Mouse (Mus musculus) granulocyte monocyte progenitor cell, adult 5-6 weeks (primary cell): ENCODE measurements around the gene Kctd15. TPM values are rescaled to one million over a fixed set of nuclear protein-coding genes. Genes with fewer than 3 reads are reported as not detected.
A peak's percentile ranks its signal among the peaks of the same experiment; 100 is the strongest.

Experiments used
- ATAC-seq: replicated peaks from 2 replicates; pipeline ENCODE4 v1.8.0; 2016; ENCODE audit warnings: mild to moderate bottlenecking, moderate TSS enrichment, inconsistent platforms; ENCODE audit not compliant: poor library complexity, severe bottlenecking
- total RNA-seq, 2 experiments: library from RNA; stranded (forward) in 1 of 2; stranded (reverse) in 1 of 2; fragments of 200-712, 200-1000 nt in 1 of 2; fragments of >200 nt in 1 of 2; fragmentation: Nextera tagmentation in 1 of 2; gene quantifications; 2 replicates each; pipeline ENCODE4 v1.2.3; 2014 to 2017

The Kctd15 gene
- total RNA-seq, 2 experiments from 2014 or later, result not detected

GRCm38 (mm10) chr7:34630211-34631085 is 26.1 kb downstream of the Kctd15 start:
- peak; percentile 81 for ATAC-seq

DNA sequence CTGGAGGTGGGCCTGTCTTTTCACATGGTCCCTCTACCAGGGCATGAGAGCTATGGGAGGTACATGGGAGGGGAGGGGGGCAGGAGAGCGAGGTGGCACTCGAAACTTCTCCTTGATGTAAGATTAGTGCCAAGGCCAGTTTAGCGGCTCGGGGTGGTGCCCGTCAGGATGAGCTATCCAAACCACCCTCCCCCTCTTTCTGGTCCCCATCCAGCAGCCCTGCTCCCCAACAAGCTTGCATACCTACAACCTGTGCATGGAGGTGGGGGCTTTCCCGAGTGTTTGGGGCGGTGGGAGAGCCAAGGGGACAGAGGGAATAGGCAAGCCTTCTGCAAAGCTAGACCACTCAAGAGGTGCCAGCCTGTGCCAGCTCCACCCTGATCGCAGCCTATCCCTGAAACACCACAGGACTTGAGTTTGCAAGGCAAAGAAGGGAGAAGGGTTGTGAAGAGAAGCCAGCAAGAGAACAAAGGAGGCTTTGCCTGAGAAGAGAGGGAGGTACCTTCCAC is 26.8 kb downstream of the Kctd15 start:
- ATAC-seq, result no peak

- no peak for ATAC-seq
Observed at GRCm38 (mm10) chr7:34620411-34620810, 36.1 kb downstream of the Kctd15 start.

DNA sequence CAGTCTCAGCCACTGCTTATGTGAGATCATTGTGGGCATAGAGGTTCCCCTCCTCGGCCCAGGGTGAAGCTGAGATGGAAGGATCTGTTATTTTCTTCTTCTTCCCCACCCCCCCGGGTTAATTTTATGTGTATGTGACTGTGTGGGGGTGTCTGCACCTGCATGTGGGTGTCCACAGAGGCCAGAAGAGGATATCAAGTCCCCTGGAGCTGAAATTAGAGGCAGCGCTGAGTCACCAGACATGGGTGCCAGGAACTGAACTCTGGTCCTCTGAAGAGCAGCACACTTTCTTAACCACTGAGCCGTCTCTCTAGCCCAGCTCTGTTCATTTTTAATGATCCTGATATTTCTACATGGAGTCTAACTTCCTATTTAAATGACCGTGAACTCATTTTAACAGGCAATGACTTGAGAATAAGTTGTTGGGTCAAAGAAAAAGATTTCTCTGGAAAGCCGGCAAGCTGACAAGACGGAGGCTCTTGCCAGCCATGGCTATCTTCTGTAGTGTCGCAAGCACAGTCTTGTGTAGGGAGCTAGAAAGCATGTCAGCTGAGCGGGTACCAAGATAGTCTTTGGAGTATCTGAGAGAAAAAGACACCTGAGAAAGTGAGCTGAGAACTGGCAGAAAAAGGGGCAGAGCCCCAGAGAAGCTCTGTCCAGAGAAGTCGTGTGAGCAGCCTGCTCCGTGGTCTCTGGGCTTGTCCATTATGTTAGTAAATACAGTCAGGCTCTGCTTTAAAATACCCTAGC is 38.2 kb downstream of the Kctd15 start:
- ATAC-seq, result no peak

DNA sequence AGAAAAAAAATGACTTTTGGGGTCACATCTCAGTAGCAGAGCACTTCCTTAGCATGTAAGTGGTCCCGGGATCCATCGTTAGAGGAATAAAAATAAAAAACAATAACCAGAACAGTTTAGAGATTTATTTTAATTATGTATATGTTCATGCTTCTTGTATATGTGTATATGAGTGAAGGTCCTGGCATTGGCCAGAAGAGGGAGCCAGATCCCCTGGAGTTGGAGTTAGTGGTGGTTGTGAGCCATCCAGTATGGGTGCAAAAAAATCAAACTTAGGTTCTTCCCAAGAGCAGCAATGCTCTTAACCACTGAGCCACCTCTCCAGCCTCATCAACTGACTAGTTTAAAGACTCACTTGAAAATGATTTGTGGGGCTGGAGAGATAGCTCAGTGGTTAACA is 40.3 kb downstream of the Kctd15 start:
- ATAC-seq, result no peak

GRCm38 (mm10) chr7:34610445-34610844 is 46.1 kb downstream of the Kctd15 start:
- no peak for ATAC-seq

DNA sequence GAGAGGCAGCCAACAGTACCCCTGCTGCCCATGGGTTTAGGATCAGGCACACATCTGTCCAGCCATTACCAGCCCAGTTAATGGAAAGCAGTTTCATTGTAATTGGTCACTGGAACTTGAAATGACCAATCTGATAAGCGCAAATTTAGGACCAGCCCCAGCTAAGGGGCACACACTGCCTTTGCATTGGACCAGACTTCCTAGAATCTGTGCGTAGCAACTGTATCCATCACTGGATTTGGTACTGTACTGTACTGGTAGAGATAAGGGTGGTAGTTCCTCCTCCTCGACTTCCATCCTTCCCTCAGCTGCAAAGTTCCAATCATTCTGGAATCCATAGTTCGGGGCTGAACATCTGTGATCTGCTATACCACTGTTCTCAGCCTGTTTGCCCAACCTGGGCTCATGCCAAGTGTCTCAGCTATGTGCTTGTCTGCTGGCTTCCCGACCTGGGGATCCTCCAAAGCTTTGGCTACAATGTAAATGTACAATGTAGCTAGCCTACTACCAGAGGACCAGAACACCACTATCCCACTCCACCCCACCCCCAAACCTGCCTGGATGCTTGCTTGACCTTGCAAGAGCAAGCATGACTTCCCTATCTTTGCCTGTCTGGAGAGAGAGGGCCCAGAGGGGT is 49.1 kb downstream of the Kctd15 start:
- no peak for ATAC-seq

- no peak for ATAC-seq
Observed at GRCm38 (mm10) chr7:34606729-34607128, 49.8 kb downstream of the Kctd15 start.

GRCm38 (mm10) chr7:34606051-34606450 is 50.5 kb downstream of the Kctd15 start:
- no peak for ATAC-seq

- no peak for ATAC-seq
Observed at GRCm38 (mm10) chr7:34598576-34598975, 58.0 kb downstream of the Kctd15 start.

- no peak for ATAC-seq
Observed at GRCm38 (mm10) chr7:34597986-34598385, 58.5 kb downstream of the Kctd15 start.

GRCm38 (mm10) chr7:34596531-34597235 is 59.8 kb downstream of the Kctd15 start:
- no peak for ATAC-seq

- no peak for ATAC-seq
Observed at GRCm38 (mm10) chr7:34595307-34595565, 61.3 kb downstream of the Kctd15 start.

- ATAC-seq, result no peak
Observed at GRCm38 (mm10) chr7:34594501-34595306, 61.8 kb downstream of the Kctd15 start.

DNA sequence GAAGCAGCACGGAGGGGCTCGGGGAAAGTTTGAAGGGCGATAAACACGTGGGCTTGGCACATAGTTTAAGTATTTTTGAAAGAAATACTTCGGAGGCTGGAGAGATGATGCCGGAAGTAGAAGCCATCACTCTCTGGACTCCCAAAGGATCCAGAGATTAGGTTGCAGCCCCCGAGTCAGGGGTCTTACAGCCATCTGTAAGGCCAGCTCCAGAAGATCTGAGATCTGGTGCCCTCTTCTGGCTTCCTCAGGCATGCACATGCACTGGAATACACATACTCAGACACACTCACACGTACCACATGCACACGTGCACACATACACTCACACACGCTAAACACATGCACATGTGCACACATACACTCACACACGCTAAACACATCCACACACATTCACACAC is 65.8 kb downstream of the Kctd15 start:
- no peak for ATAC-seq

Other genes starting within 250 kb of the Kctd15 start
- not detected in 2 replicates for gene Chst8, start 156.0 kb upstream of the Kctd15 start, total RNA-seq (2014; fragmentation: Nextera tagmentation)
- gene Chst8, start 156.0 kb upstream of the Kctd15 start, total RNA-seq (2017), result not detected in 2 replicates